8 mouse cellular contexts compared by ENCODE assay signal in the genomic region with DNA sequence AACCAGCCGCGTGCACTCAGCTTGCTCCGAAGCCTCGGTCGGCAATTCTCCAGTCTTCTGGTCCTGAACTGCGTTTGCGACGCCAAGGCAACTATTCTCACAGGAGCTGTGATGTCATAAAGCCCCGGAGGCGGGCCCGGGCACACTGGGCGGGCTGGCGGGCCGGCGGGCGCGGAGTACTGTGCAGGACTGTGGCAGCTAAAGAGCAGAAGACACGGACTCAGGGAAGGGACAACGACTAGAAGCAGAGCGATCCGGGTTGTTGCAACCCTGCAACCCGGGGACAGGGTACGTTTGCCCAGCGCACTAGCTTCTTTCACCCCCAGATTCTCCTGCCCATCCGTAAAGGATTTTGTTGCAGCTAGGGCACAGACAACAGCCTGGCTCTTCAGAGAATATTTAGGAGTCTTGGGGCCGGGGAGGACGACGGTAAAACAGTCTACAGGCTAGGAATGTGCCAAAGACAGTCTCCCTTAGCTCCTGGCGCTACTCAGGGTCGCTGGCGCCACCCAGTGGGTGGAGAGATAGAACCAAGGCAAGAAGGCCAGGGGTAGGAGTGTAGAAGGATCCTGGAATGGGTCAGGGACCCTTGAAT. TPM values are rescaled to one million over a fixed set of nuclear protein-coding genes. Genes with fewer than 3 reads are reported as not detected.
DNase-seq lines count a peak whose midpoint lies in the region; ATAC-seq and TF ChIP-seq lines count a peak whose summit lies in the region.

A gene (minus strand): TSS at position 418 of the 595 bp plus-strand sequence.

- WGBS in embryonic facial prominence, embryonic 11.5 days: under 1% methylated on average over 31 of the region's 31 CpGs
- whole genome bisulfite sequencing in midbrain, embryonic 10.5 days: under 1% methylated on average over 31 of the region's 31 CpGs
- under 1% methylated on average over 31 of the region's 31 CpGs for whole genome bisulfite sequencing in small intestine, adult 2 months

- no peaks in the 10 kb centered on the region for H3K9me3 ChIP-seq in embryonic facial prominence, embryonic 11.5 days (replicated peaks; ENCODE audit: control insufficient read depth, low read length)
- H3K9me3 ChIP-seq in midbrain, embryonic 10.5 days (replicated peaks): no peaks in the 10 kb centered on the region

- no peak; the same call in 1 of the 2 replicates for TF ChIP-seq POLR2A in small intestine, adult 2 months (IDR thresholded peaks at IDR 0.05; ENCODE audit: low read depth, low read length)

- peak within 1 kb of the TSS; percentile 53 for H3K9ac ChIP-seq in embryonic facial prominence, embryonic 11.5 days (replicated peaks; ENCODE audit: low read length)

- peak within 1 kb of the TSS; percentile 74 for H3K4me2 ChIP-seq in embryonic facial prominence, embryonic 11.5 days (ENCODE audit: low read depth, low read length)

- peak within 1 kb of the TSS; percentile 29 for H3K4me3 ChIP-seq in embryonic facial prominence, embryonic 11.5 days (ENCODE audit: low read depth, low read length)
- peak within 1 kb of the TSS; percentile 59 for H3K4me3 ChIP-seq in midbrain, embryonic 10.5 days
- H3K4me3 ChIP-seq in small intestine, adult 2 months (ENCODE audit: low read depth, low read length): peak within 1 kb of the TSS; percentile 53

- peak; percentile 85 for ATAC-seq in embryonic facial prominence, embryonic 11.5 days (replicated peaks; ENCODE audit: insufficient number of reproducible peaks, low FRiP score, low TSS enrichment, low read depth)

- H3K4me1 ChIP-seq in embryonic facial prominence, embryonic 11.5 days (ENCODE audit: control insufficient read depth, insufficient read depth, low read length): no peaks in the 10 kb centered on the region
- peaks cover 15% of the 10 kb centered on the region for H3K4me1 ChIP-seq in midbrain, embryonic 10.5 days
- H3K4me1 ChIP-seq in small intestine, adult 2 months (ENCODE audit: control insufficient read depth, insufficient read depth, insufficient read length, low read length): no peaks in the 10 kb centered on the region

- DNase-seq in urinary bladder, adult 18-20 months (ENCODE audit: low spot score in 2 of 2): peak; percentile 37 to 52
- no peak for DNase-seq in urinary bladder, postnatal 10 days (ENCODE audit: low spot score)
- DNase-seq in embryonic facial prominence, embryonic 11.5 days (ENCODE audit: low spot score): peak; percentile 77
- DNase-seq in heart, adult 18-20 months: peak; percentile 82 to 84
- peak; percentile 67 for DNase-seq in kidney, adult 11 months
- peak; percentile 87 for DNase-seq in left cerebral cortex, postnatal 4 days
- DNase-seq in midbrain, embryonic 10.5 days (ENCODE audit: low spot score): peak; percentile 80

- no peaks in the 10 kb centered on the region for H3K36me3 ChIP-seq in embryonic facial prominence, embryonic 11.5 days (replicated peaks; ENCODE audit: control insufficient read depth, insufficient read depth, low read depth, low read length)
- no peaks in the 10 kb centered on the region for H3K36me3 ChIP-seq in midbrain, embryonic 10.5 days
- no peaks in the 10 kb centered on the region for H3K36me3 ChIP-seq in small intestine, adult 2 months (ENCODE audit: control insufficient read depth, insufficient read depth, low read length)

- TF ChIP-seq CTCF in small intestine, adult 2 months (IDR thresholded peaks at IDR 0.05; ENCODE audit: extremely low read depth, insufficient read length, insufficient replicate concordance, low read depth, low read length): peak; percentile 53; the same call in 1 of the 2 replicates

- peaks cover 7% of the 10 kb centered on the region; the same call in 1 of the 2 replicates for H3K27me3 ChIP-seq in embryonic facial prominence, embryonic 11.5 days (ENCODE audit: control insufficient read depth, insufficient read depth, low read length)
- peaks cover 29% of the 10 kb centered on the region for H3K27me3 ChIP-seq in midbrain, embryonic 10.5 days (ENCODE audit: low read depth, poor library complexity, severe bottlenecking)
- 0 out of 2 replicates have a peak, but pooled peaks cover 2% of the 10 kb centered on the region for H3K27me3 ChIP-seq in small intestine, adult 2 months (ENCODE audit: control insufficient read depth, insufficient read depth, low read length)

- intact Hi-C loops in left cerebral cortex, postnatal 4 days (cut with DNase I): loop anchor here (10.0 kb wide), 1 partner anchor 754 kb away; no protein-coding TSS in a partner anchor

- no peak within 1 kb of the TSS for H3K27ac ChIP-seq in embryonic facial prominence, embryonic 11.5 days (replicated peaks; ENCODE audit: low read depth, low read length)
- H3K27ac ChIP-seq in midbrain, embryonic 10.5 days (replicated peaks): peak within 1 kb of the TSS; percentile 82
- H3K27ac ChIP-seq in small intestine, adult 2 months (ENCODE audit: insufficient read depth, low read depth, low read length): no peak within 1 kb of the TSS

RNA-seq across cellular contexts. Expression of the gene that starts here (rescaled TPM):
- polyA plus RNA-seq in embryonic facial prominence, embryonic 11.5 days (2014; fragmentation: Nextera tagmentation; extraction: Ambion mirVana): 0.59 and 1.3 TPM in 2 replicates
- total RNA-seq in heart, adult 18-20 months (2021): under 1 TPM; 0.15 to 0.28 TPM
- total RNA-seq in left cerebral cortex, postnatal 4 days (2021): 1 to 10 TPM; 6.7 to 8.5 TPM
- polyA plus RNA-seq in midbrain, embryonic 10.5 days (2016; fragmentation: Nextera tagmentation; extraction: Ambion mirVana): 1.9 TPM in 2 replicates
- not detected in 2 replicates for polyA plus RNA-seq in small intestine, adult 2 months (2012; rRNA removed)

Comparison
In these comparisons a context has a peak if more than half of its experiments do, and no peak if none do; other contexts are left out.
1. RNA of the gene that starts here (total RNA-seq): 6.7 to 8.5 TPM in left cerebral cortex, postnatal 4 days; 0.15 to 0.28 TPM in heart, adult 18-20 months; every median in the first group is over 4 times any median in the second.
2. Peak in DNase-seq in heart, adult 18-20 months; RNA of the gene not detected or under 1 TPM.
3. Peak in every context shown above with its lines, with median percentiles within 50 percentile points of each other: H3K4me3 ChIP-seq.